In the genomic region with DNA sequence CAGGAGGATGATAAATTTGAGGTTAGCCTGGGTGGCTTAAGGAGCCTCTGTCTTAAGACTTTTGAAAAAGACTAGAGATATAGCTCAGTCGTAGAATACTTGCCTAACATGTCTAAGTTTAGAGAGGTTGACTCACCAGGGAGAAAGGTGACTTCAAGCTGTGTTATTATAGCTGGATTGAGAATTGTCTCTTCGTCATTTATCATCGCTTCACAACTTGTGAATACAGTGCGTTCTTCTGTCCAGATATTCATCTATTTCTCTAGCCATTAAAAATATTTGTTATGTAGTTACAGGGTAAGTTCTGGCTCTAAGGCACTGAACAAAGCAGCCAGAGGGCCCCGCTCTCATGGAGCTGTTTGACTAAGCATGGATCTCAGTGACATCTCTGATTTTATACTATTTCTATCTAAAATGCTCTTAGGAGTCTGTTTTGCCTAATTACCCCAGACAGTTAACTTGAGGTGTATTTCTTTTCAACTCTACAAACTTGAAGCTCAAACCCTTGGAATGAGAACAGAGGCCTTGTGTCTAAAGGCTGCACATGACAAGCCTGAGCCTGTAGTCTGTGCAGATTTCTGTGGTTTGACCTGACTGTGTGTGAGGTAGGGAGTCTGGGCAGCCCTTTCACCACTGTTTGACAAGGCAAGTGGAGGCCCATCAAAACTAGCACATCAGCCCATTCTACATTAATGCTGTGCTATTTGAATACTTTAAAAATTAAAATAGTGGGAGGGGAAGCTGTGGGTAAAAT, we compare ENCODE assay signal across 23 mouse cellular contexts. TPM values are rescaled to one million over a fixed set of nuclear protein-coding genes. Genes with fewer than 3 reads are reported as not detected.
"Had no signal": no experiment of that assay in that cellular context is flagged by ENCODE, and none has a peak within 500 bp of the region (broad histone marks: within the 10 kb centered on the region; RNA-seq: fewer than 3 reads in every experiment).

No protein-coding gene starts in this region.

- H3K27ac ChIP-seq: kidney, postnatal 0 days; layer of hippocampus, adult 2 months; liver, embryonic 13.5 days; midbrain, embryonic 12.5 days; neural tube, embryonic 13.5 days; stomach, embryonic 15.5 days had no signal

- H3K27me3 ChIP-seq: liver, embryonic 13.5 days; midbrain, embryonic 12.5 days; neural tube, embryonic 13.5 days; stomach, embryonic 15.5 days had no signal

- H3K9me3 ChIP-seq: liver, embryonic 13.5 days; midbrain, embryonic 12.5 days; neural tube, embryonic 13.5 days; stomach, embryonic 15.5 days had no signal

- H3K4me1 ChIP-seq: liver, embryonic 13.5 days; midbrain, embryonic 12.5 days; neural tube, embryonic 13.5 days; stomach, embryonic 15.5 days had no signal

- ATAC-seq: intestine, postnatal 0 days; midbrain, embryonic 16.5 days had no signal

- H3K4me3 ChIP-seq: layer of hippocampus, adult 2 months; liver, embryonic 13.5 days; midbrain, embryonic 12.5 days; myocyte; neural tube, embryonic 13.5 days; stomach, embryonic 15.5 days had no signal

- DNase-seq: kidney, adult 2 months; kidney, postnatal 25 days; layer of hippocampus, adult 9-11 months; liver, embryonic 13.5 days; lung, adult 2 months; lung, postnatal 14 days; lung, postnatal 4 days; retina, postnatal 1 day; right cerebral cortex, postnatal 25 days; spleen, adult 18-20 months; thymus, adult 18-20 months; thymus, postnatal 4 days had no signal

- H3K9ac ChIP-seq: liver, embryonic 13.5 days; midbrain, embryonic 12.5 days; neural tube, embryonic 13.5 days; stomach, embryonic 15.5 days had no signal

- H3K4me2 ChIP-seq: liver, embryonic 13.5 days; midbrain, embryonic 12.5 days; neural tube, embryonic 13.5 days; stomach, embryonic 15.5 days had no signal

- H3K36me3 ChIP-seq: liver, embryonic 13.5 days; midbrain, embryonic 12.5 days; neural tube, embryonic 13.5 days; stomach, embryonic 15.5 days had no signal

RNA-seq across cellular contexts. Expression of a gene that starts 45.0 kb away (rescaled TPM):
- total RNA-seq: layer of hippocampus, adult 2 months; megakaryocyte progenitor cell, adult 5-6 weeks; megakaryocyte-erythroid progenitor cell, adult 5-6 weeks; monocyte, adult 5-6 weeks had no signal
- polyA plus RNA-seq: myocyte had no signal
